Mouse (Mus musculus) inflammation-experienced regulatory T-cells, adult 6 months (primary cell): ENCODE results near the gene Sumf1. TPM values are rescaled to one million over a fixed set of nuclear protein-coding genes. Genes with fewer than 3 reads are reported as not detected.
A peak's percentile ranks its signal among the peaks of the same experiment; 100 is the strongest.

Experiments used
- ATAC-seq: one replicate; pipeline ENCODE4 v1.8.0; 2017
- polyA plus RNA-seq, 3 experiments: library from polyadenylated mRNA; unstranded; fragments of 100-300 nt; shearing (Covaris generic); gene quantifications; one replicate each; pipeline ENCODE4 v1.2.1; 2017

The Sumf1 gene
- polyA plus RNA-seq, 3 experiments from 2014 or later, result 5.5 to 8.2 (median 5.8) TPM

- no peak for ATAC-seq
Observed at GRCm38 (mm10) chr6:108145241-108145640, 40.1 kb downstream of the Sumf1 start.

- ATAC-seq, result no peak
Observed at GRCm38 (mm10) chr6:108142796-108143195, 42.6 kb downstream of the Sumf1 start.

DNA sequence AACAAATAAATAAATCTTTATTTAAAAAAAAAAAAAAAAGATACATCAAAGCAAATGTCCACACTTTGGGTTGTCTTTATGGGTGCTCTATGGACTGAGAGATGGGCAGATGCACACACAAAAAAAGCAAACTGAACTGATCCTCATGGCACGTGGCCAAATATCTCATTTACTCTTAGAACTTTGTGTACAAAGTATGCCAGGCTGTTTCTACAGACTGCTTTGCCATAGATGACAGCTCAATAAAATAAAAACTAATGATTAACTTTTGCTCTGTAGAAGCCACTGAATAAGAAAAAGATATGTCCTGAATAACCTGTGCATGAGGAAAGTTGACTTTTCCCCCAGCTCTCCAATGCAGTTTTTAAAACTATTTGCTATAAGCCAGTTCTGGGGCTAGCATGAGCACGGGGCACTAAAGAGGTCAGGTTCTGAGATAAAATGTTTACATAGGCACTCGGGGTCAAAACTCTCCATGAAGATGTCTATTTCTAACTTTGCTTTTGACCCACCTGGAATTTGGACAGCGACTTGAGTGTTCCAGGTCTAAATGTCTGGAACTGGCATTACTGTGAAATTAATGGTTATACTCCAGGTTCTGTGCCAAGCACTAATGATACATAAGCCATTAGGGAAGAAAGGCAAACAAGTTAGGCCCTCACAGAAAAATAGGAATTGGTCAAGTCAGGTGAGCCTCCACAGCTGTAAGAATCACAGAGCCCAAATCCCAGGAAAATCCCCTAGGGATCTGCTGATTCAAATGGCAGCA, 44.5 kb downstream of the Sumf1 start:
- no peak for ATAC-seq

- no peak for ATAC-seq
Observed at GRCm38 (mm10) chr6:108137031-108137430, 48.4 kb downstream of the Sumf1 start.

DNA sequence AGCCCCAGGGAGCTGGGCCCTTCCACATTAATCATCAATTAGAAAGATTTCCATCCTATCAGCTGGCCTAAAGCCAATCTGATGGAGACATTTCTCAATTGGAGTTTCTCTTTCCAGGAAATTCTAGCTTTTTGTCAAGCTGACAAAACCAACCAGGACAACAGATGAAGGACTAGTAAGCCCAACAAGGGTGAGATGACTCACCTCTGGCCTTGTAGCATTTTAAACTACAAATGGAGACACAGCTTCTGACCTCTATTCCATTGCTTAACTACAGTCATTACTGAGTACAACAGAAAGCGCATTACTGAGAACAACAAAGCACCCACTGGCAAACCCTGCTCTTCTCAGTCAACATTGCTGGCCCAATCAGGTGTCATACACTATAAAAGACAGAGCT, 49.1 kb downstream of the Sumf1 start:
- no peak for ATAC-seq

DNA sequence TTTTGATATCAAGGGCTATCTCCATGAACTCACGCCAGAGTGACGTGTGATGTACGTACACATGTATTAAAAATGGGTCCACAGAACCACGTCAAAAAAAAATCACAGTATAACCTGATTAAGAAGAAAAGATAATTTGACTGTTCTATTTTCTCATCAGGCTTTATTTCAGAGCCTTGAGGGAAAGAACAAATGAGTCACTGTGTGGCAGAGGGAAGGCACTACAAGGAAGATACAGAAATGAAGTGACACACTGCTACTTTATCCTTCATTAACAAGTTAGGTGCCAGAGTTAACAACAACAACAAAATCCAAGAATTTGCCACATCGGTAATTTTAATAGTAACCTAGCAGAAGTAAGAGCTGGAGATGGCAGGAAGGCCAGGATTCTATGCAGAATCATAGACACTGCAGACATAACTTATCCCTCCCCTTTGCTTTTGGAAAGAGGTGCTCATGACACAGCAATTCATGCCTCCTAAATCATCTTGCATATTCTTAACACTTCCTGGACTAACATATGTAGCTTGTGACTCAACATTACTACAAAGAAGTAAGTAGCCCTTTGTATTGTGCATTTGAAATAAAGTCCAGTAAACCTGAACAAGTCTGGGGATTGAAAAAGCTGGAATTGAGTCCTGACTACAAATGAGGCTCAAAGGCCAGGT, 53.0 kb downstream of the Sumf1 start:
- ATAC-seq, result no peak

DNA sequence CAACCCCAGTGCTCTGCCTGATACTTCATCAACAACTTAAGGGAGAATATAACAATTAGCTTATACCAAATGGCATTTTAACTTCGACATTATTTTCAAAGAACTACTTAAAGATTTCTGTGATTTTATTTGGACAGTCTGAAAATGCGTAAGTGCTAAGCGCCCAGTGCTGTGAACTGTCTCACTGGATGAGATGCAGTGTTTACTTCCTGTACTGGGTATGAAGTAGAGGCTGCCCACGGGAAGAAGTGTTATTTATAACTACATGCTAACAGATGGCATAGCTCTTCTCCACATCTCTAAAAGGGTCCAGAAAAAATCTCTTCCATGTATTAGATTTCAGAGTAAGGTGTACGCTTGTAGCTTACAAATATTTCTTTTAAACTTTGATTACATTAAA, 54.7 kb downstream of the Sumf1 start:
- ATAC-seq, result no peak

GRCm38 (mm10) chr6:108126631-108127030, 58.8 kb downstream of the Sumf1 start:
- ATAC-seq, result no peak

DNA sequence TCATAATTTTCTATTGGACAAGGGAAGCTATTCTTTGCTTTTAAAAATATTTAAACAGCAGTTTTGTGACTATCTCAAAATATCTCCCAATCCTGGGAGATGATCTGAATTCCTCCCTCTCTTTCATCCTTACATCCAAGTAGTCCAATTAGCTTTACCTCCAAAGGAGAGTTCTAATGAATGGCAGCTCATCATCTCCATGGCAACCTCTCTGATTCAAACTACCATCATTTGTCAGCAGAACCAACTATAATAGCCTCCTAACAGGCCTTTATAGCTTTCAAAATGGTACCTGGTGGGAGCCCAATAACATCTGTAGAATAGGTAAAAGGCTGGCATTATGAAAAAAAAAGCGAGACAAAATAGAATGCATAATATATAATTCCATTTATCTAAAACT, 59.9 kb downstream of the Sumf1 start:
- no peak for ATAC-seq

DNA sequence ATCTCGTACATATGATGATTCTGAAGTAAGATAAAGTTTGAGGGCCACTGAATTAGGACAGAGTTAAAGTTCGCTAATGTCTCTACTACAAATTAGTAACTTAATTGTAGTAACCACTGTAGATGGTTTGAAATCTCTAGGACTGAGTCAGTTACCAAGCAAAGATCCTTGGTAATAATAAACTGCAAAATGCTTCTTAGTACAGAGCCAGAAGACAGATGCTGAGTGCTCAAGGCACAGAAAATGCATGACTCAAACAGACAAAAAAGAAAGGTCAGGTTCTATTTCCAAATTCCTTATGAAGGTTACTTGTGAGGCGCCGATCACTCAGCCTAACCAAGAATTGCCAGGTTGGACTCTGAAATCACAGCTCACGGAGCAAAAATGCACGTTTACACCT, 67.5 kb downstream of the Sumf1 start:
- no peak for ATAC-seq

DNA sequence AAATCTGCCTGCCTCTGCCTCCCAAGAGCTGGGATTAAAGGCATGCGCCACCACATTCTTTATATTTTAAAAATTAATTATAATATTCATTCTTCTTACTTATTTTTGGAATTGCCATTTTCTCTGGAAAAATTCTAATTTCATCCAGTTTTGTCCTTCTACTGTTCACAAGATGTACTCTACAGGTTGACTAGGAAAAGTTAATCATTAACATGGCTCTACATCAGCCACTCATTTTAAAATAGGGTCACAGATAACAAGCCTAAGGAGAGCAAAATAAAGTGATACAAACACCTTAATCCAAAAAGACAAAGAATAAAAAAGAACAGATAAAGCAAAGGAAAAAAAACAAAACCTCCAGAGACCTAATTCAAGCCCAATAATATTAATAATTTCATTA, 70.4 kb downstream of the Sumf1 start:
- ATAC-seq, result no peak

DNA sequence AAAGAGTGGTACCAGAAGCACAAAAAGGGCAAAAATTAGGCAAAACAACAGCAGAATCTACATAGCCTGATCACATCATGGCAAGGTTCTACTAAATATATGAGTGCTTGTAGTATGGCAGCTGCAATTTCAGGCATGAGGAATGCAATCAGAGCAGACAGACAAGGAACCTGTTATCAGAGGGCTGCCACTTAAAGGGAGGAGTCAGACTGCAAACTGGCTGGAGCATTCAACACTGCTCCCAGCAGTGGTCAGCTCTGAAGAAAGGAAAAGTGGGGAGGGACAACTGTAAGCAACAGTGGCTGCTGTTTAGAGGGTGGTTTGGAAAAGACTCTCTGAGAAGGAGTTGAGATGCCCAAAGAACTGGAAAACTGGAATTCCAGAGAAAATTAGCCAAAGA, 73.7 kb downstream of the Sumf1 start:
- no peak for ATAC-seq

GRCm38 (mm10) chr6:108110336-108110735, 75.0 kb downstream of the Sumf1 start:
- no peak for ATAC-seq

DNA sequence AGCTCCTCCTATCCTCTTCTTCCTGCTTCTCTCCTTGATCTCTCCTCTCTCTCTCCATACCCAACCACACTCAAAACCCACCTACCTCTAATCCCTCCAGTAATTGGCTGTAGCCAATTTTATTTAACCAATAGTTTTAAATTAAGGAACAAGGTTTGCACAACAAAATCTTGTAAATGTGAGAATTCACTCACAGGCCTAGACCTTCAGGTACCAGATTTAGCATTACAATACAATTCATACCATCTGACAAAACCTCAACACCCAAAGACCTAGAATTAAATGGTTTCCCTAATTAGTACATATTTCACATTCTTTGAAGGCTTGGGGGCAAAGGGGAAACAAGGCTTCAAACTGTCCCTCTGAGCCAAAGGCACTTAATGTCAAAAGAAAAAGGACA, 78.0 kb downstream of the Sumf1 start:
- no peak for ATAC-seq

GRCm38 (mm10) chr6:108101936-108102830, 83.2 kb downstream of the Sumf1 start:
- ATAC-seq, result no peak

DNA sequence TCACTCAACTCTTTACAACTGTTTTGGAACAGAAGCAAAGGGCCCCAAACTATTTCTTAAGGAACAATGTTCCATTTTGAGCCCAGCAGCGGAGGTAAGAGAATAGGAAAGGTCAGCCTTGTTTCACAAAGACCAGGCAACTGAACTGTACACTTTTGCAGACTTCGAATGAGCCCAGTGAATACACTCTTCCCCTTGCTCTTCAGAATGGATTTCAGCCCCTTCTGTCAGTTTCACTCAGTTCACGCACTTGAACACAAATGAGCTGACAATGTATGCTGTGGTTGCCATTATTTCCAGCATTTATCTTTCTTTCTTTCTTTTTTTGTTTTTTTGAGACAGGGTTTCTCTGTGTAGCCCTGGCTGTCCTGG, 86.5 kb downstream of the Sumf1 start:
- ATAC-seq, result no peak

DNA sequence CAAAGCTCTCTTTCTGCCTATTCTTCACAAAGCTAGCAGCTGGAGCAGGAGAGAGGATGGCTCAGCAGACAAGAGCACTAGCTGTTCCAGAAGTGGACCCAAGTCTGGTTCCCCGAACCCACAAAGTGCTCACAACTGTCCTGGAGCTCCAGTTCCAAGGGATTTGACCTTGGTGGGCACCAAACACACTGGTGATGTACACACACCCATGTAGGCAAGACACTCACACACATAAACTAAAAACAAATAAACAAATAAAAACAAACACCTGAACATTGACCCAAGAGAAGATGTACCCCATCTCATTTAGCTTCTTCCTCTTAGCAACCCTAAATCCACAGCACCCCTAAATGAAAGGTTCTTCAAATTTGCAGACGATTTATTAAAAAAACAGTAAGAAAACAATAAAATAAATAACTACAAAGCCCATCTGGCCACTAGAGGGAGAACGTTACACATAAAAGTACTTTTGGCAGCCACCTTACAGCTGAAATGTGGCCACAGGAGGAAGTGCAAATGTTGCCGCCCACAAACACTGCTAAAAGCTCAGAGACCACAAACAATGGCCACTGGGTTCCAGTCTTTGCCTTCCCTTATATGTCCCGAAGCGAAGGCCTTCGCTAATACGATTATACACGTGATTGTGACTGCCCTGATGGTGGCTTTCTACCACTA, 87.1 kb downstream of the Sumf1 start:
- ATAC-seq, result peak; percentile 97

DNA sequence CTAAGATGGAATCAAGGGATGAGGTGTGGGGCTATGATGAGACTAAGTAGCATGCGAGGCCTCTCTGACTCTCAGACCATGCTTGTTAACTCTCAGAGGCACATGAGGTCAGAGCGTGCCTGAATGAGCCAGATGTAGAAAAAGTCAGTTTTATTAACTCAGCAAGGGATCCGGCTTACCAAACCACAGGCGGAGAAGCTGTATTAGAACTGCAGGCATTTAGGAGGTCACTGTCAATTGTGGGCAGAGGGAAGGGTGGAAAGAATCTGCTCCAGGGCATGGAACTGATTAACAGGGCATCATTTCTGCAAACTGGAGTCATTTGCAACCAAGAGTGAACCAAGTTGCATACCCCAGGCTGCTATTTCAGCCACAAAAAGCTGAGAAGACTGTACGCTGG, 89.9 kb downstream of the Sumf1 start:
- ATAC-seq, result no peak

- no peak for ATAC-seq
Observed at GRCm38 (mm10) chr6:108093449-108093848, 91.9 kb downstream of the Sumf1 start.

DNA sequence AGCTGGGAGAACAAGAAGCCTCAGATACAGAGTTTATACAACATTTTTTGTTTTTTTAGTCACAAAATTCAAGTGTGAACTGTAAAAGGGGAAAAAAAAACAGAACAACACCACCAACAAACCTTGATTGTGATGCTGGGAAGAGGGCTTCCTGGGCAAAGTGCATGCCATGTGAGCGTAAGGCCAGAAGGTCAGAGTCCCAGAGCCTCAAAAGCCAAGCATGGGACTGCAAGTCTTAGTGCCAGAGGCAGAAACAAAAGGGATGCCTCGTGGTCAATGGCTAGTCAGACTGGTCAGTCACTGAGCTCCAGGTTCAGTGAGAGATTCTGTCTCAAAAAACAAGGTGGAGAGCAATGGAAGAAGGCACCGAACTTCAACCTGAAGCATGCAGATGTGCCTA, 92.7 kb downstream of the Sumf1 start:
- no peak for ATAC-seq

- ATAC-seq, result no peak
Observed at GRCm38 (mm10) chr6:108091296-108091695, 94.1 kb downstream of the Sumf1 start.

DNA sequence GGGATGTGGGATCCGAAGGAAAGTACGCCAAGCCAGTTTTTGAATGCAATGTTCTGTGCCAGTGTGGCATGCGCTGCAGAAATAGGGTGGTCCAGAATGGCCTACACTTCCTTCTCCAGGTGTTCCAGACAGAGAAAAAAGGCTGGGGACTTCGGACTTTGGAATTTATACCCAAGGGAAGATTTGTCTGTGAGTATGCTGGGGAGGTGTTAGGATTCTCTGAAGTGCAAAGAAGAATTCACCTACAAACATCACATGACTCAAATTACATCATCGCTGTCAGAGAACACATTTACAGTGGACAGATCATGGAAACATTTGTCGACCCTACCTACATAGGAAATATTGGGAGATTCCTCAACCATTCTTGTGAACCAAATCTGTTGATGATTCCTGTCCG, 109.5 kb downstream of the Sumf1 start:
- ATAC-seq, result no peak

- no peak for ATAC-seq
Observed at GRCm38 (mm10) chr6:108074624-108075023, 110.8 kb downstream of the Sumf1 start.
